Mouse (Mus musculus): Measurements from ENCODE around the gene Nrxn3. TPM values are rescaled to one million over a fixed set of nuclear protein-coding genes. Genes with fewer than 3 reads are reported as not detected.
A peak's percentile ranks its signal among the peaks of the same experiment; 100 is the strongest.

Nrxn3 gene
- polyA plus RNA-seq, 2 experiments from 2014 or later = not detected

DNA sequence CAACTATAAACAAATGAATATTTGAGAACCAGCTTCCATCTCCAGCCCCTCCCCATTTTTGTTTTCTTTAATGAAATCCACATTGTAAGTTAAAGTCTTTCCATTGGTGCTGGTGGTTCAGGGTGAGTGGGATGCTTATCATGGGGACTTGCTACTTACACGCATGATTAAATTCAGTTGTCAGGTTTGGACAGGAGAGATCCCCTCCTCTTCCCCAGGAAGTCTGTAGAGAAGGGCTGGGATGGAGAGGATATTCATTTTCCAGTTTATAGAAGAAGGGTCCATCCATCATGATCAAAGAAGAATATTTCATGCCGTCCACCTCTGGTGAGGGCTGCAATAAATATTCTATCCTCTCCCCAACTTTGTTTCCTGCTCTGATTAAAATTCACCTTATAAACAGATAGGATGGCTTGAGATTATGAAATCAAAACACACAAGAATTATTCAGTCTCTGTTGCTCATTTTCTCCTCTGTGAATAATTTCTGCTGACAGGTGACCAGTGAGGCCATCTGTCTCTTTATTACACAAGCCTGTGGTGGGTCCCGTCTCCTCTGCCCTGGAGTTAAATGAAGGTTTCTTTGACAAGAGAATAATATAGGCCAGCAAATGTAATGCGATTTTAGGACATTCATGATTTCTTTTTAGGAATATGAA, 830.7 kb downstream of the Nrxn3 start:
- ATAC-seq = no peak

DNA sequence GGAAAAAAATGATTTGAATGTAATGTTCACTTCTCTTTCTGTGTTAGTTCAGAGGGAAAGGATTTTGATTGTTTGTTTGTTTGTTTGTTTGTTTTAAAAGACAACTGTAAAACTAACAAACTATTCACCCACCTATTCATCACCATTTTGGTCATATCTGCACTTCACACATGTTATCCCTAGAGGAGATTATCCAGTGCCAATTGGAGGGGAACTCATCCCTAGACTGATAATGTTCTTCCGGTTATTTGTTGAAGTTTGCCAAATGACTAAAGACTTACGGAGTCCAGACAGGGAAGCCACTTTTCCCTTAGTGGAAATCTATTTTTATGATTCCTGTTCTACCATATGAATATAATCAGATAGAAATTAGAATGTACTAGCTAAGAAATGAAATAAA, 831.5 kb downstream of the Nrxn3 start:
- no peak for ATAC-seq

DNA sequence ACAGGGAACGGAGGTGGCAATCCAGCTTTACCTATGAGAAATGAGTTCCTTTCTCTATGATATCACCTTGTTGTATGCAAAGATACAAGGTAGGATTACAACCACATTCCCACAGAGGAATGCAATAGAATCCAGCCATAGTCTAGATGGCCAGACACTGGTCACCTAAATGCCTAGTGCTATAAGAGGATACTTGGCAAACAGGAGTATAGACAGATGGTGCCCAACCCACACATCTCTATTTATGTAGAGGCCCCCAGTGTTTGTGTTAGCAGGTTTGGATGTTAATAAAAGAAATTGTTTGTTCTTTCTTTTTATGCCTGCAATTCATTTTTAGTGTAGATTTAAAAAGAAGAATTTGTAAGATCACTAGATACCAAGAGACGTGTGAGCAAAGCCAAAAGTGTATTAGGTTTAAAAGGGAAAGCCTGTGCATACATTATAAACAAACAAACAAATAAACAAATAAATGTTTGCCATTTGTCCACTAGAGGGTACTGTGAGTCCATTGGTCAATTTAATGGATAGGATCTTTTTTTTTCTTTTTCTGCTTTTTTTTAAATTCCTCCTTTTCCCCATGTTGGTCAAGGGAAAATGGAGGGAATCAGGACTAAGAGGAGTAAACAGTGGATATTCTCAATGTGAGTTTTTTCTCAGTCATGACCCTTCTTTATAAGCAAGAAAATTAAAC, 832.2 kb downstream of the Nrxn3 start:
- peak; percentile 39 for ATAC-seq

DNA sequence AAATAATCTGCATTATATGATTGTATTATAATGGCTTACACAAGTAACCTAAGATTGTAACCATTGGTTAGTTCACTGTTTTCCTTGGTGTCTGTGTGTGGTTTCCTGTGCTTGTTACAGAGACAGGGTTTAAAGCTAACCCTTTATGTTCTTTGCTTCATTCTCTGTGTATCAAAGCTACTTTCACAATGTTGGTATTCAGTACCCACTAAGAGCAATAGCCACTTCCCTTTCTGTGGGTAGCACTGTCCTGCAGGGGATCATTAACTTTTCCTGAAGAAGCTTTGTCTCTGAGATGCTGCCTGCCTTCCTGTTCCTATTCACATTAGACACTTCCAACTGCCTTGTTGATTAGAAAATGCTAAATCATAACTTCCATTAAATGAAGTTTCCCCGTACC, 836.2 kb downstream of the Nrxn3 start:
- ATAC-seq = no peak

DNA sequence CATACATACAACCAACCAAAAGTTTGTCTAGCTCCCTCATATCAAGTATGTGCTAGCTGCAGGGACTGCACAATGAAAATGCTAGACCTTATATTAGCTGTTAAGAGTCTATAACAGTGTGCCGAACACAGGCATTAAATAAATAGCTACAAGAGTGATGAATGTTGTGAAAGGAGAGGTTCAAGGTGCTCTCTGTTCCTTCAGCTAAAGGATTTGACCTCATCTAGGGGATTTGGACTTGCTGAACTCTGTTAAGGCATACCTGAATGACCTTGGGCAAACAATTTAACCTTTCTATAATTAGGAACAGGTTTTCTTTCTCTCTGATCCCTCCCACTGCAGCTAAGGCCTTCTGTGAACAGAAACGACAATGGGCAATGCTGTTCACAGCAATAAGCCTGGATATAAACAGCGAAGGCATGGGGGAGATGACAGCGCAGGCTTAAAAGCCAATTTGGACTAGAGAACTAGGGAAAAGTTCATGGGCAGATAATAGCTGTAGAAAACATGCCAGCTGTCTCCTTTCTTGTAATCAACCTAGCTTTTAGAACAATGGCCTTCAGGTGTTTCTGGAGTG, 839.4 kb downstream of the Nrxn3 start:
- no peak for ATAC-seq

DNA sequence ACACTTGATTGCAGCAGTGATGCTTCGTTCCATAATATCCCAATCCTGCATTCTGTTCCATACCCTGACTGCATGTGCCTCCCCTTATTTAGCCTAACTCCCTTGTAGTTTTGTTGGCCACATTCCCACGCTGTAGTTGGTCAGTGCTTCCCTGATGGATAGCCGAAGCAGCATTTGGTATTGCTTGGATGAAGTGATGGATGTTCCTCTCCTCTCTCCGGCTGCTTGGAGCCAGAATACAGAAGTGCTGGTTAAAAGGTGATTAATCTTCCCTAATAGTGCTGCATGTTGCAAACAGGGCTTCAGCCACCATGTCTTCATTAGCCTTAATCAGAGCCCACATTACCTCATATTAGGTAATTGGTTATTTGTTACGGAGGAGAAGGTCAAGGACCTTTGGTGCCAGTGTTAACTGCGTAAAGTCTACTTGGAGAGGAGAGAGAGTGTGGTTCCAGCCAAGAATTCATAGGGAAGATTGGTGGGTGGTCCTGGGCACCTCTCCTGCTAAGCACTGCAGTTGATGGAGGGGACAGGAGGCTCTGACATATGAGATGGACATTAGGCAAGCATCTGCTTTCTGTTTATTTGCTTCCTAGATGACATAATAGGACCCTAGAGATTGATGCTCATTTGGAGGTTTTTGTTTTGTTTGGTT, 846.2 kb downstream of the Nrxn3 start:
- ATAC-seq = no peak

DNA sequence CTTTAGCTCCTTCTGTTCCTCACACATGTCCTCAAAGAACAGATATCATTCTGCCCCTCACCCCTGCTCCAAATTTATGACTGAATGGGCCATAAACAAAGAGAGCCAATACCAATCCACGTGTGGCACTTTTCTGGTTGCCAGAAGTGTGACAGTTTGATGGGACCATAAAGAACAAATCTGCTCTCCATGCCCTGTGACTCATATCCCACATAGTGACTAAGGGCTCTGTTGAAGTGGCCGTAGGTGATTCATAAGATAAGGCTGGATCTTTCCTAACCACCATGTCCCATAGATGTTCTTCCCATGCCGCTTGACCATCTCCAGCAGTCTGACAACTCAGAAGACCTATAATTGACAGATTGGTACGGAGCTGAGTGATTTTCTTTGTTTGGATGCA, 869.8 kb downstream of the Nrxn3 start:
- ATAC-seq = no peak

DNA sequence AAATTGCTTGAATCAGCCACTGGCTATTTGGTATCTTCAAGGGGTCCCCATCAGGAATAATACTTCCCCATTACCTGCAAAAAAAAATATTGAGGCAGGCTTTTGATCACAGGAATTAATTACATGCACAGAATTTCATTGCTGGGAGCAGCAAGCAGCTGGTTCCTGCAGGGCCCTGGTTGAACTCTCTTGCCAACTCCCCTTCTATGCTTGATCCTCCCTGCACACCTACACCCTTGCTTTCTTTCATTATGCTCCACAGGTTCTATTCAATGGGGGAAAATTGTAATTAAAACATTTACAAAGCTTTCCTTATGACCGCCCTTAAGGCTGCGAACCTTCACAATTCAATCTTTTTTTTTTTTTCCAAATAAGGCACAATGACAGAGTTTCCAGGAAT, 891.0 kb downstream of the Nrxn3 start:
- ATAC-seq = no peak

DNA sequence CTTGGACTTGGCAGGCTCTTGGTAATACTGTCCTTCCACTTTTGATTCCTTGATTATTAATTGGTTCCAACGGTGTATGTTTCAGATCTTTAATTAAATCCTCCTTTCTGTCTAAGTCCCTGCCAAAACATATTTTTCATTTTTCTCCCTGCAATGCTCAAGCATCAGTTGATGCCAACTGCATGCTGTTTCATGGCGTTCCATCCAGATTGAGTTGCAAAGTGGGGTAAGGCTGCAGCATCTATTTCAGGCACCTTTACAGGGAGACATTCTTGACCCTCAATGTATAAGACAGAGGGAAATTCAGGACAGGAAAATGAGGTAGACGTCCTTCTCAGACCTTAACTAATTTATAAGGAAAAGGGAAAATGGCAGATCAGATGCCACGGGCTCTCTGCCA, 903.1 kb downstream of the Nrxn3 start:
- no peak for ATAC-seq

DNA sequence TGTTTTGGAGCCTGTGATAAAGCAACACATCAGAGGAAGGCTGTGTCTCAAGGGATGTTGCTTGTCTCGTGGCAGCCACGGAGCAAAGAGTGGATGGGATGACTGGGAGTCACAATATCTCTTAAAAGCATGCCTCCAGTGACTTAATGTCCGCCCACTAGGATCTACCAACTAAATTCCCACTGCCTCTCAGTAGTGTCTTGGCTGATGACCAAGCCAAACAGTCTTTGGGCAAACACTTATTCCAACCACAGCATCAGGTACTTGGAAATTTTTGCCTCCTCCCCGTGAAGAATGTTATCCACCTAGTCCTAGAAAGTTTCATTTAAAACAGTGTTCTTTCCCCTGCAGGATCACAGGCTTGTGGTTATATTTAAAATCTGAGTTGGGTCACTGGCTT, 917.4 kb downstream of the Nrxn3 start:
- no peak for ATAC-seq

DNA sequence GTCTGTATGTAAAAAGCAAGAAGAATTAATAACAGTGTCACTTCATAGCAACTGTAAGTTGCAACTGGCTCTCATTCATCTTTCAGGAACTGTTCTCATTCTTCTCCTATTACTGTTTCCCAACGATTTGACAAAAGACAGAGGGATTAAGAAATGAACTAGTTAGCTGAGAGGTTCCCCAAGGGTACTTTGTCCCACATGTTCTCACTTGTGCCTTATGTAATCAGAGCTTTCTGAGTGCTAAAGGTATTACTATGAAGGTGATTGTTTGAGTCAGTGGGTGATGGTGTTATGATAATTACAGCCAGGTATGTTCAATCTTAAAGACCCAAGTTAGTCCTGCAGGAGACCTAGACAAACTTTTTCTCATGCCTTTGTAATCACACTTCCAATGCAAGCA, 918.8 kb downstream of the Nrxn3 start:
- no peak for ATAC-seq

DNA sequence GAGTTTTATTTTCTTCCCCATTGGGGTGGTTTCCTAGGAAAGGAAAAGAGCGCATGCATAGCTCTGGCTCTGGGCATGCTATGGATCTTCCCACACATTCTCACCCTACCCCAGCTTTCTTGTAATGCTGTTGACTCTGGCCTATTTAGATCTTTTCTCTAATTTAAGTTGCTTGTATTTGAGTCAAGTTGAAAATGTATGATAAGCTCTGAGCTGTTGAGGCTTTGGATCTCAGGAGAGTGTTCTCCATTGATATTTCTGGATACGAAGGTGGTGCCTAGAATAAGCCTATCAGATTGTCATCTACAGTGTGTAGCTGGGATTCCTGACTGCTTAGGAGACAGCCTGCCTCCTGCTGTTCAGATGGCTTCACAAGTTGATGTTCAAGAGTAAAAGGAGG, 930.5 kb downstream of the Nrxn3 start:
- no peak for ATAC-seq

DNA sequence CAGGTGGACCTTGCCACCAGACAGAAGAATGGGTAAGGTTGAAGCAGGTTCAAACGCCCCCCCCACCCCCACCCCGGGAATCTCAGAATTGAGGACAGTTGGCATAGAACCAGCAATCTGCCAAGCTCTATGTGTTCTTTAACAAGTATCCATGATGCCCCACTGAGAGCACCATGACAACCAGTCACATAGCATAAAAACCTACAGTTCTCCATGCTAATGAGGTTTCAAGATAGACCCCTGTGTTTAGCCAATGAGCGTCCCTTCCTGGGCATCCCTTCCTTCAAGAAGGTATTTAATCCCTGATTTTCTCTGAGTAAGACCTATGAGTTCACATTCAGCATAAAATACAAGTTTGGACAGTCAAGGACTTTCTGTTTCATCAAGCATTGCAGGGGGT, 938.5 kb downstream of the Nrxn3 start:
- no peak for ATAC-seq

DNA sequence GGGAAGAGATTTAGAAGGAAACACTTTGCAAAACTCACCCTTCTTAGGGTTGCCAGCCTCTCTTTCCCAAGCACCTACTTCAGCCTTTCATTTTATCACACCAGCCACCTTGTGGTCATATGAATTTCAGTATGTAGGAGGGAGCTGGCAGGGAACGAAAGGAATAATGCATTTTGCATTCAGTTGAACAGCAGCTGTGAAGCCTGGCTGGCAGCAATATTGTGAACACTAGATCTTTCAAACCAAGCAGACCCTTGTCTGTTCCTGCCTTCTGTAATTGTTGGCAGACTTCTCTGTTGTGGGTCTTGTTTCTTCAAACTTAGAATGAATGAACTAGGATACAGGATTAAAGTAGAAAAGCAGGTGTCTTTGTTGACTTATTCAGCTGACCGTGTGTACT, 946.2 kb downstream of the Nrxn3 start:
- ATAC-seq = no peak

DNA sequence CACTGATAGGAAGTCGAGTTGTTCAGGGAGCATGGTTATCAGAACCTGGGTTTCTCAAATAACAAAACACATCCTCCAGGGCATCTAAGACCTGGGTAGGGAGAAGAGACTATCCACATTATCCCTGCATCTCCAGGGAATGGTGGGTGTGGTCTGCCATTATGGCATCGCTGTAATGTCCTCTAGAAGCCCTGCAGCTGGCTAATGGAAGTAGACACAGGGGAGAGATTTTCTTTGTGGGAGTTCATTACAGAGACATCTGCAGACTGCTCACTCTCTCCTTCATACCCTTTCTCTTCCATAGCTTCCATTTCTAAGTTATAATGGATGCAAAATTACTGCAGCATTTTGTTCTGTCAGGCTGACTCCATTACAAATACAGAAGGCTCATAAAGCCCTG, 950.1 kb downstream of the Nrxn3 start:
- no peak for ATAC-seq

DNA sequence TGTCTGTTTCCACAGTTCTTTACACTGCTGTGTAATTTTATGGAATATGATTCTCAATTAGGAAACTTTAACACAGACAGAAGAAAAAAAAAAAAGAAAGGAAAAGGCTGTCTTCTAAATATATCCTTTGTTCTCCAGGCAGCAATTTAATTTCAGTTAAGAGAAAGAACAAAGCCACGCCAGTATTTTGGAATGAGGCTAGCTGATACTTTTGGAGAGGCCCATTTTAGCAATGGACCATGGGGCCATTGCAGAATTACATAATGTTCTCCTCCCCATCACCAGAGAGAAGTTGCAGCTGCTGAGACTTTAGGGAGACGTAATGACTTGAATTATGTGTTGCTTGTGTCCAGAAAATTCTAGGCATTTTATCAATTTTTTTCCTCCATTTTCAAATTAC, 963.0 kb downstream of the Nrxn3 start:
- no peak for ATAC-seq

DNA sequence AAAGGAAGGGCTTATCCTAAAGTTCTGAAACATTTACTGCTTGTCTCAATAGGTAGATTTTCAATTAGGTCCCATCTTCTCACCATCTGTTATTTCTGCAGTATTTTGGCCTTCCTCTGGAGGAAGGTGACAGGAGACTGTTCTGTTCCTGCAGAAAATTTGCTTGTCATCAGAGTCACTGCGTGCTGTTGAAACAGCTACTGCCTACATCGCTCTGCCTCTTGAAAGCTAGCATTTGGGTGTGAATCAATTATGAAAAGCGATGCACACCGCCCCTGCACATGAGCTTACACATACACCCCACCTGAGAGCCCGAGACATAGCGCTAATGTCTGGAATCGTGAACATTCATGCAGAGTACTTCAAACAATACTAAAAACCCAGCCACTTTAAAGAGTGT, 966.4 kb downstream of the Nrxn3 start:
- ATAC-seq = no peak

DNA sequence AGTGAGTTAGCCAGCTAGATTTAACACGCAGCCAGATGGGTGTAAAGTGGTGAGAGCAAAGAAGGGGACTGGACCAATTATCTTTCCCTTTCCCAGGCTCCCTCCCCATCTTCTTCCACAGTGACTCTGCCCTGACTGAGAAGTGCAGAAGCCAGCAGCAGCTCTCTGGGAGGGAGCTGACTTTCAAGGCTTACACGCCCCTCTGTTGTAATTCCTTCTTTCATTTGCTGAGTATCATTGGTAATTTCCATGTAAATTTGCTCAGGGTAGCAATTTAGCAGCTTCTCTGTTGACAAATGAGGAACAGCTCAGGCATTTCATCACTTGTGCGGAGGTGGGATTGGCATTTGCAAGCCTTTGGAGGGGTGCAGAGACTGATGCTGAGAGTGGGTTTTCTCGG, 976.8 kb downstream of the Nrxn3 start:
- no peak for ATAC-seq

DNA sequence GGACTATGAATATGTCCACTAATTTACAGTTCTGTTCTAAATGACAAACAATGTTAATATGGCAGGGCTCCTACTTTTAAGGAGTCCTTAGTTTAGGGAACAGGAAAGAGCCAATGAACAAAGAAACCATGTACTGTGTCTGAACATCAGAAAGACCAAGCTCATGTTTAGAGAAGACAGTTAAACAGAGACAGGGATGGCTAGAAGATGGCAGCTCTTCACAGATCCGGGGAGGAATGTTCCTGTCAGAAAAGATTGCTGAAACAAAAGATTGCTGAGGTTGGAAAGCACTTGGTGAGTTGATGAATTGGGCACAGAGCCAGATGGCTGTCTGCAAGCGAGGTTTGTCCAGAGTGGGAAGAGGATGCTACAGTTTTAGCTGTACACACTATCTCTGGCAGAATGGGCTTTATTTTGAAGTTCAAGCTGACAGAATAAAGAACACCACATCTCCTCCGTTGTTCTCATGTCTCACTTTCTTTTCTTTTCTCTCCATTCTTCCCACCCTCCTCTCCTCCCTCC, 978.3 kb downstream of the Nrxn3 start:
- ATAC-seq = no peak

DNA sequence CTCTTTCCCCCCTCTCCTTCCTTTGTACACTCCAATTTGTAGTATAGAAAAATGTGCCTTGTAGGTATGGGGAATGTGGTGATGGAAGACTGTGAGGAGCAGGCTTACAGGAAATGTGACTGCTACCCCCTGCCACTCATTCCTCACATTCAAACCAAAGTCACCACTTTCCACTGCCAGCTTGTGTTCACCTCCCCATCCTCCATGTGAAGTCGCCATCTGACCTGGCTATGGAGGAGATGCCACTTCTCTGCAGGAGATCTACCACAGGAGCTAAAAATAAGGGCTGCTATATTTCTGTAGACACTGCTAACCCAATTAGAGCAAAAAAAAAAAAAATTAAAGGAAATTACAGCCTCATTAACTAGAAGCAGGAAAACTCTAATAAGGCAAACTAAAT, 980.3 kb downstream of the Nrxn3 start:
- no peak for ATAC-seq

DNA sequence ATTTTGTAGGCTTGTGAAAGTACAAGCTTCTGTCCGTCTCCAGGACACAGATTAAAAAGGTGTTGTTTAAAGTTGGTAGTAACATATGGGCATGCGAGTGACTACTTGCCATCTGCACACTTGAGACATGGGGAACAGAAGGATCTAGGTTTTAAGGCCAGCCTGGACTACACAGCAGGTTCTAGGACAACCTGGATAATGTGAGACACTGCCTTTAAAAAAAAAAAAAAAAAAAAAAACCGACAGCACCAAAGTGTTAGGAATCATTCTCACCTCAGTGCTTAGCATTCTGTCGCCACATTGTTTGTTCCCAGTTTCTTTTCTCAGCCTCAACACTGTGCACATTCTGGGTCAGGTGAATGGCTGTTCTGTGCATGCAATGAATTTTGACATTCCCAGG, 985.2 kb downstream of the Nrxn3 start:
- ATAC-seq = no peak

DNA sequence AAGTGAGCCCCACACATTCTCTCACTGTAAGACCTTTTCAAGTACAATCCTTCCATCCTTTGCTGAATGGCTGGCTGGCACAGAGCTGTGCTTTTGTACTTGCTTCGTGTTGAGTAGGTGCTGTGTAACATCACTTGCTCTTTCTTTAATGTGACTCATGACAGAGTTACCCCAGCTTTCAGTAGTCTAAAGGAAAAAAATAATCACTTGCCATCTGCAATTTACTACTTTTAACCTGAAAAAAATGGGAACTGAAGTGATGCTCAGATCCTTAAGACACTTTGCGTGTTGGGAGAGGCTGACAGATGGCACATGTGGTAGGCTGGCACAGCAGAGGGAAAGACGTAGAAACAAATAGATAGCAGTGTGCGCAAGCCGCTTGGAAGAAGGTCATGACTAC, 987.8 kb downstream of the Nrxn3 start:
- no peak for ATAC-seq

DNA sequence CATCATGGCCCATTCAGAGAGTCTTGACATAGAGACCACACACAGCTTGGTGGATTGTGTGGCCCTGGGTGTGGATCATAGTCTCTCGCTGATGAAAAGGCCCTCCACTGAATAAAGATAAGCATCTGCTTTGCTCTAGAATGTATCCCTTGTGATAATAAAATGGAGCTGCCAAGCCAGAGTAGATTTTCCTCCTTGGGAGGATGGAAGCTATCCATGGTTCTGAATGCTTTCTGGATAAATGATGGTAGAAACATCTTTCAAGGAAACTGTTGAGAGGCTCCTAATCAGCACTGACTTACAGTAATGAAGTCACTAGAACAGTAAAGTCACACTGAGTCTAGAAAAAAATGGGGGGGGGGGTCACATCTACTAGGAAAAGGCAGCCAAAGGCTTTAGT, 989.1 kb downstream of the Nrxn3 start:
- no peak for ATAC-seq
